Mouse (Mus musculus) intestine, embryonic 16.5 days (tissue): Measurements from ENCODE around the gene Dna2. TPM values are rescaled to one million over a fixed set of nuclear protein-coding genes. Genes with fewer than 3 reads are reported as not detected.
"Not testable (repeated sequence)": the region's sequence is repeated elsewhere in the genome, so short reads cannot be mapped to it uniquely, and the experiment has no call there.

Experiments
- ATAC-seq: fragments of 200-750 bp; cut with Nextera tagmentation; 2 replicates; pipeline ENCODE4 v1.8.0; 2017; ENCODE audit warnings: moderate TSS enrichment, moderate library complexity
- H3K27ac ChIP-seq: fragments of 300-500 bp; sonication (generic); 2 replicates; pipeline ENCODE4 v1.5.1; 2014; ENCODE audit warnings: mild to moderate bottlenecking, low read length
- H3K27me3 ChIP-seq: fragments of 300-500 bp; sonication (generic); replicated peaks from 2 replicates; pipeline ENCODE4 v1.6.1; 2014; ENCODE audit warnings: low read length, control low read depth, mixed read lengths; ENCODE audit not compliant: control insufficient read depth, insufficient read depth
- H3K36me3 ChIP-seq: fragments of 300-500 bp; sonication (generic); 2 replicates; pipeline ENCODE4 v1.6.1; 2014; ENCODE audit warnings: low read length, control low read depth; ENCODE audit not compliant: control insufficient read depth, insufficient read depth
- H3K4me1 ChIP-seq: fragments of 300-500 bp; sonication (generic); 2 replicates; pipeline ENCODE4 v1.6.1; 2014; ENCODE audit warnings: low read length, control low read depth, mixed read lengths; ENCODE audit not compliant: control insufficient read depth, insufficient read depth
- H3K4me2 ChIP-seq: fragments of 300-500 bp; sonication (generic); 2 replicates; pipeline ENCODE4 v1.6.1; 2014; ENCODE audit warnings: low read depth, low read length, control low read depth
- H3K4me3 ChIP-seq: fragments of 300-500 bp; sonication (generic); 2 replicates; pipeline ENCODE4 v1.5.1; 2014; ENCODE audit warnings: mild to moderate bottlenecking, low read length
- H3K9ac ChIP-seq: fragments of 300-500 bp; sonication (generic); 2 replicates; pipeline ENCODE4 v1.6.1; 2014; ENCODE audit warnings: low read depth, low read length
- H3K9me3 ChIP-seq: fragments of 300-500 bp; sonication (generic); 2 replicates; pipeline ENCODE4 v1.6.1; 2016; ENCODE audit warnings: low read length, control low read depth; ENCODE audit not compliant: control insufficient read depth
- WGBS: fragments of 180-500 bp; shearing (Covaris S2); extraction: QIAGEN DNeasy Blood & Tissue Kit; methylation state at CpG from one replicate; pipeline ENCODE4 v1.1.7; 2014; 5-methylcytosine and 5-hydroxymethylcytosine counted together
- polyA plus RNA-seq: library from polyadenylated mRNA; unstranded; fragments of >200 nt; fragmentation: Nextera tagmentation; extraction: Ambion mirVana; gene quantifications from 2 replicates; pipeline ENCODE4 v1.2.1, GENCODE M21; 2015

Dna2 gene
- 21.3 and 22.1 TPM in 2 replicates for polyA plus RNA-seq

DNA sequence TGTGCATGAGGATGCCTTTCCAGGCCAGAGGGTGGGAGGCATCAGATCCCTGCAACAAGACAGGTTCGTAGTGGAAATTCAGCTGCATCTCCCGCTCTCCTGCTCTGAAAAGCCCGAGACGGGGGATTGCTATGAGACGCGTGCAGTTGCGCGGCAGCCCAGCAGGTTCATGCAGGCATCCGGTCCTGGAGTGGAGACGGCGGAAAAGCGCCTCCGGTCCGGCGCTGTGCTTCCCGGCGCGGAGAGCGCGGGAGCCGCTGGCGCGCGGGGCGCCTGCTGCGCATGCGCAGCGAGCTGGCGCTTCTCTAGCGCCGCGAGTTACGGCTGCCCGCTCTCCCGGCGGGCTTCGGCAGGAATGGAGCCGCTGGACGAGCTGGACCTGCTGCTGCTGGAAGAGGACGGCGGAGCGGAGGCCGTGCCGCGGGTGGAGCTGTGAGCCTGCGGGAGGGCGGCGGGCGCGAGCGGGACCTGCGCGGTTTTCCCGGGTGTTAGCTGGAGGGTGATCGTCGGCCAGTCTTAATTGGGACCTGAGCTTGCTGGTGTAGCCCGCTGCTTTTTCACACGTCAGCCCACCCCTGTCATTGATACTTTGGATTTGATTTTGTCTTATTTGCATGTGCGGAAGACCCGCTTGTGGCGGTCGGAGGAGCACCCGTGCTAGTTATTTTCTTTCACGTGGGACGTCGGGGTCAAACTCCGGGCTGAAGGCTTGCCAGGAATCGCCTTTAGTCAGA lies at the start of gene Dna2:
TSS of gene Dna2 (plus strand) at position 289 of the 734 bp plus-strand sequence.
- Histone ChIP-seq H3K27me3 (no peaks in the 10 kb centered on the region), H3K4me2 (peak within 1 kb of the TSS; percentile 85), H3K4me1 (no peaks in the 10 kb centered on the region), H3K9me3 (no peaks in the 10 kb centered on the region), H3K4me3 (peak within 1 kb of the TSS; percentile 76), H3K9ac (peak within 1 kb of the TSS; percentile 82), H3K36me3 (peaks cover 4% of the 10 kb centered on the region; the same call in 1 of the 2 replicates), H3K27ac (peak within 1 kb of the TSS; percentile 87)
- ATAC-seq, result peak; percentile 91
- WGBS, result under 1% methylated on average over 68 of the region's 68 CpGs

DNA sequence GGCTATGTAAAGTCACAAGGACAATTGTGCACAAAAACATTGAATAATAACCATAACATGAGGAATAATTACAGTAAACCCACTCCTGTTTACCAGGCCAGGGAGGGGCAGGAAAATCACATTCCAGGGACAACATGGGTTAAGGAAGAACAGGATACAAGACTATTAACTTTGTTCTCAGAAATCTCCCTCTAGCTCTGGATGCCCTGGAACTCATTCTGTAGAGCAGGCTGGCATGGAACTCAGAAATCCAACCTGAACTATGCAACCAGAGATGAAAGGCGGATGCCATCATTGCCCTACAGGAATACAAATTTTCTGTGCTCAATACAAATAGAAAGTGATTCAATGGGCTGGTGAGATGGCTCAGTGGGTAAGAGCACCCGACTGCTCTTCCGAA lies 49.4 kb upstream of the Dna2 start:
- Histone ChIP-seq H3K4me3 (no peak overlapping the region), H3K36me3 (no peaks in the 10 kb centered on the region), H3K4me1 (no peaks in the 10 kb centered on the region), H3K9ac (no peak overlapping the region), H3K4me2 (no peak overlapping the region), H3K27me3 (no peaks in the 10 kb centered on the region), H3K9me3 (no peaks in the 10 kb centered on the region), H3K27ac (no peak overlapping the region)
- 91% methylated on average over 3 of the region's 3 CpGs for WGBS
- ATAC-seq, result no peak

DNA sequence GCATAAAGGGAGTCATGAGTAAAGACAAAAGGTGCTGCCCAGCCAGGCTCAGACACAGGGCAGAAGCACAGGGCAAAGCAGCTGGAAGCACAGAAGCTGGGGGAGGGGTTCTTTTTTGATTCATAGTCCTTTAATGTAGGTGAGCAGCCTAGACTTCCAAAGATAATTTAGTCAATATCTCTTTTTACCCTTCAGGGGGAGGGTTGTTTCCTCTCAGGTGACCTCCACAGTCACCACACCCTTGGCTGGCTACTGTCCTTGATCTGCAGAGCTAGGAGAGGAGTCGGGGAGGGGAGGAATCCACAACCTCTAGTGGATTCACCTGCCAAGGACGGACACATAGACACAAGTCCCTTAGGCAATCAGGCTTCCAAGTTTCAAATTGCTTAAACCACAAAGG lies 48.8 kb upstream of the Dna2 start:
- H3K4me1 ChIP-seq, result no peaks in the 10 kb centered on the region
- no peaks in the 10 kb centered on the region for H3K9me3 ChIP-seq
- H3K27me3 ChIP-seq, result no peaks in the 10 kb centered on the region
- 71% methylated on average over 2 of the region's 2 CpGs for WGBS
- no peak overlapping the region for H3K9ac ChIP-seq
- ATAC-seq, result no peak
- H3K4me3 ChIP-seq, result no peak overlapping the region
- no peaks in the 10 kb centered on the region for H3K36me3 ChIP-seq
- no peak overlapping the region for H3K27ac ChIP-seq
- H3K4me2 ChIP-seq, result no peak overlapping the region

DNA sequence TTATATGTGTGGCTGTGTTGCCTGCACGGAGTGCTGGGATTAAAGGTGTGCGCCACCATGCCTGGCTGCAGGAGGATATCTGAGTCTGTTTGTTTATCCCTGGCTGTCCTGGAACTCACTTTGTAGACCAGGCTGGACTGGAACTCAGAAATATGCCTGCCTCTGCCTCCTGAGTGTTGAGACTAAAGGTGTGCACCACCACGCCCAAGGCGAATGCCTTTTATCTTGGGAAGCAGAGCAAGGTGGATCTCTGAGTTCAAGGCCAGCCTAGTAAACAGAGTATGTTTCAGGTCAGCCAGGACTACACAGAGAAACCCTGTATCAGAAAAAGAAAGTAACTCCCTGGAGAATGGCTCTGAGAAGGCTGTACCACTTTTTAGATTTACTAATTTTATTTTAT lies 46.7 kb upstream of the Dna2 start:
- WGBS, result 94% methylated on average over 4 of the region's 4 CpGs
- no peak for ATAC-seq
- Histone ChIP-seq H3K4me3 (no peak overlapping the region), H3K4me1 (no peaks in the 10 kb centered on the region), H3K9ac (no peak overlapping the region), H3K36me3 (no peaks in the 10 kb centered on the region), H3K9me3 (no peaks in the 10 kb centered on the region), H3K4me2 (no peak overlapping the region), H3K27me3 (no peaks in the 10 kb centered on the region), H3K27ac (no peak overlapping the region)

DNA sequence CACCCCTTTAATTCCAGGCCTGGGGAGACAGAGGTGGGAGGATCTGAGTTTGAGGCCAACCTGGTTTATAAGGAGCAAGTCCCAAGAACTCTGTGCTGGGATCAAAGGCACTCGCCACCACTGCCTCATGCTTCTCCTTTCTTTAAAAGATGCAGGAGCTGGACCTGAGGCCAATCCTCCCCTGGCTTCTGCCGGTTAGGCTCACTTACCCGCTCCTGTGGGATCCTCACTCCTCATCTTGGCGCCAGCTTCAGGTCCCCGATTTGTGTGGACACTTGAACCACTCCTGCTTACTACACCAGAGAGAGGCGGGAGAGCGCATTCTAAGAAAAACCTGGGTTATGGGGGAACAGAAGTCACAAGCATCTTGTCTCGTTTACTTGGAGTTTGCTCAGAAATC lies 45.0 kb upstream of the Dna2 start:
- ATAC-seq, result no peak

DNA sequence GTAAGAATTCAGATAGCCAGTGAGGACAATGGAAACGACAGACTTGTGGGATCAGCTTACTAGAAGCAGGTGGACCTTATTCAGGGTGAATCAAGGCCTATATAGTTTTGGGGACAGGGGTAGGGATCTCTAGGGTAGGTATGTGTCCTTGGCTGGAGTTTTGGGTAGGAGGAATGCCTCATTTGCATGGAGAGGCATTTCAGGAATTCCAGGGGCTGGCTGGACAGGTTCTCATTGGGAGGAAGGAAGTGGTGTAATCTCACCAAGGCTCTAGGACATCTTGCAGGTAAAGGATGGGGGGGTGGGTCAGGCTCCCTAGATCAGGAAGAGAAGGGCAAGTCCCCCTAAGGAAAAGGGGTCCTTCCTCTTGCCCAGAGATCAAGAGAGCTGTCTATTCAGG lies 44.0 kb upstream of the Dna2 start:
- no peak overlapping the region for H3K4me2 ChIP-seq
- H3K4me1 ChIP-seq, result no peaks in the 10 kb centered on the region
- H3K27ac ChIP-seq, result no peak overlapping the region
- no peak overlapping the region for H3K9ac ChIP-seq
- H3K27me3 ChIP-seq, result no peaks in the 10 kb centered on the region
- no peak overlapping the region for H3K4me3 ChIP-seq
- no peaks in the 10 kb centered on the region for H3K36me3 ChIP-seq
- no peak for ATAC-seq
- H3K9me3 ChIP-seq, result no peaks in the 10 kb centered on the region
- 35% methylated on average over 1 of the region's 1 CpGs for WGBS

More for the DNA sequence above, 45.0 kb upstream of the Dna2 start:
- Histone ChIP-seq H3K4me2 (no peak overlapping the region), H3K4me1 (no peaks in the 10 kb centered on the region), H3K27ac (no peak overlapping the region), H3K9ac (no peak overlapping the region), H3K4me3 (no peak overlapping the region), H3K36me3 (no peaks in the 10 kb centered on the region), H3K9me3 (no peaks in the 10 kb centered on the region), H3K27me3 (no peaks in the 10 kb centered on the region)
- WGBS, result 37% methylated on average over 8 of the region's 8 CpGs

DNA sequence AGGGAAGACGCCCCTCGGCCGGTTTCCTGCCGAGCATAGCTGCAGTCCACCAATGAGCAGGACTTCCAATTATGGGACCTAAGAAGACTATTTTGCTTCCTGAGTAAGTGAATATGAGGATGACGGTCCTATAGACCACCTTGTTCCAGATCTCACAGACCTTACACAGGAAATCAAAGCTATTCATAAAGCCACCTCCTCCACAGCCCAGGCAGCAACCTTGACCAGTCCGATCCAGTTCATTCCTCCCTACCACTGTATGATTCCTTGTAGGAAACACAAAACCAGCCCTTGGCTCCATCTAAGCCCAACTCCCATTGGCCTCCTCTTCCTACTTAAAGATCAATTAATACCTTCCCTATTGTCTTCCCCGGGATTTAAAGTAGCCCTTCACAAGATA lies 40.5 kb upstream of the Dna2 start:
- no peaks in the 10 kb centered on the region for H3K27me3 ChIP-seq
- H3K4me1 ChIP-seq, result no peaks in the 10 kb centered on the region
- H3K9me3 ChIP-seq, result no peaks in the 10 kb centered on the region
- no peak overlapping the region for H3K27ac ChIP-seq
- no peaks in the 10 kb centered on the region for H3K36me3 ChIP-seq
- no peak overlapping the region for H3K4me2 ChIP-seq
- no peak overlapping the region for H3K9ac ChIP-seq
- no peak for ATAC-seq
- H3K4me3 ChIP-seq, result no peak overlapping the region
- WGBS, result 90% methylated on average over 7 of the region's 7 CpGs

DNA sequence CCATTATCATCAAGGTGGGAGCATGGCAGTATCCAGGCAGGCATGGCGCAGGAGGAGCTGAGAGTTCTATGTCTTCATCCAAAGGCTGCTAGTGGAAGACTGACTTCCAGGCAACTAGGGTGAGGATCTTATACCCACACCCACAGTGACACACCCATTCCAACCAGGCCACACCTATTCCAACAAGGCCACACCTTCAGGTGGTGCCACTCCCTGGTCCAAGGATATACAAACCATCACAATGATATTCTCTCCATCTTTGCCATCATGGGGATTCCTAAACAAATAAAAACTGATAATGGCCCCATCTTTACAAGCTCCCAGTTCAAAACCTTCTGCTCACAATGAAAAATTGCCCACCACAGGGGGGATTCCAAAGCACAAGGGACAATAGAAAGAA lies 37.9 kb upstream of the Dna2 start, which contains the start of gene Tet1:
TSS of gene Tet1 (minus strand) at position 101 of the 400 bp plus-strand sequence.
- H3K9me3 ChIP-seq, H3K27me3 ChIP-seq, H3K4me3 ChIP-seq, H3K36me3 ChIP-seq, ATAC-seq, H3K4me1 ChIP-seq, H3K27ac ChIP-seq, H3K4me2 ChIP-seq, H3K9ac ChIP-seq: not testable (repeated sequence)
- no CpG with 5 or more reads among the region's 1 CpGs for WGBS

DNA sequence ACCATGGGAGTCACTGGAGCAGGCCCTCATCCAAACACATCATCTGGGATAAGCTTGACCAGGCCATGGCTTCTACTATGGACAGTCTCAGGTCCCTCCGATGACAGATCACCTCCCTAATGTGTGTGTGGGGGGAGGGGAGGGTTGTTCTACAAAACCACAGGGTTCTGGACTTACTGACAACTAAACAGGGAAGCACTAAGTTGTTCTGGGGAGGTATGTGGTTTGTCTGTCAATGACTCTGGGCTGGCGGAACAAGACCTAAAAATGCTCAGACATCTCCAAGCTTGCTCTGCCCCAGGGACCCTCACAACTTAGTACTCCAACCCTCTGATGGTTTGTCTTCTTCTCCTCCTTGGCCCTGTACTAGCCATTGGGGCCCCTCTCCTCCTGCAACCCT lies 35.7 kb upstream of the Dna2 start:
- no peak for ATAC-seq
- Histone ChIP-seq H3K36me3 (no peaks in the 10 kb centered on the region), H3K27me3 (no peaks in the 10 kb centered on the region), H3K4me1 (no peaks in the 10 kb centered on the region), H3K27ac (no peak overlapping the region), H3K9ac (no peak overlapping the region), H3K9me3 (no peaks in the 10 kb centered on the region), H3K4me3 (no peak overlapping the region), H3K4me2 (no peak overlapping the region)
- 87% methylated on average over 2 of the region's 2 CpGs for WGBS

DNA sequence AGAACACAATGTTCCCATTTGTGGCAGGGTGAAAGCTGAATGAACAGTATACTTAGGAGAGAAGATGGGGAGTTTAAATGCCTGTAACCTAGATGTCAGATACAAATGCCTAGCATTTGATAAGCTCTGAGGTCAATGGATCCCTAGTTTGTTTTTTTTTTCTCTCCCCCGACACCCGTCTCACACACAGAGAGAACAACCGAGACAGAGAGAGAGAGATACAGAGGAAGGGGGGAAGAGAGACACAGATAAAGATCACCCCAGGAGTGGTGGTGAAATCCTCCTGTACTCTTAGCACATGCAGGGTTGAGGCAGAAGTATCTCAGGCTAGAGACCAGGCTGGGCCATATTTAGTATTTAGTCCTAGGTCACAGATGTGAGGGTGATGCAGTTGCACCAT lies 27.8 kb upstream of the Dna2 start:
- no peak overlapping the region for H3K4me2 ChIP-seq
- H3K27me3 ChIP-seq, result no peaks in the 10 kb centered on the region
- H3K9me3 ChIP-seq, result no peaks in the 10 kb centered on the region
- no peaks in the 10 kb centered on the region for H3K36me3 ChIP-seq
- no peak overlapping the region for H3K4me3 ChIP-seq
- ATAC-seq, result no peak
- peaks cover 4% of the 10 kb centered on the region for H3K4me1 ChIP-seq
- no peak overlapping the region for H3K27ac ChIP-seq
- WGBS, result 85% methylated on average over 3 of the region's 3 CpGs
- H3K9ac ChIP-seq, result no peak overlapping the region
